Mouse (Mus musculus) T-helper 1 cell (primary cell): ENCODE measurements around the gene Fstl5.

Experiments used
- in situ Hi-C: fragments of 300-600 bp; cut with MboI, MseI; formaldehyde crosslinking; loops from one replicate; pipeline ENCODE4 v1.15.1; 2025; ENCODE audit warnings: high pct_unique_total_duplicates

Fstl5 gene

GRCm38 (mm10) chr3:76508811-76509210, 434.7 kb downstream of the Fstl5 start:
- in situ Hi-C loops = no loop called here

DNA sequence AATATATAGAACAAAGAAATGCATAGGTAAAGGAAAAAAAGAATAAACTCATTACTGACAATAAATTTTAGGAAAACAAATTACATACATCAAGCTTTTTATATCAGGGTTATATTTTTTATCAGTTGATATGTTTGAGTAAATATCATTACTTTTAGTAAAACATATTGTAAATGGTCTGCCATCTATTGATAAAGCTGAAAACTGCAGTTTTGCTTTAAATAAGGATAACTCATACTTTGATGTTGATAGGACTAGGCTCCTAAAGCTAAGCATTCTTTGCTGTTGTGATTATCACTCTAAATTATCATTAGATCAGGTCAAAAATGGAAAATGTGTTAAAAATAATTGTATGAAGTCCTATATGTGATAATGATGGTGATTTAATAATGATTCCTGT, 493.3 kb downstream of the Fstl5 start:
- in situ Hi-C loops = no loop called here

GRCm38 (mm10) chr3:76572478-76572877, 498.4 kb downstream of the Fstl5 start:
- in situ Hi-C loops = no loop called here

GRCm38 (mm10) chr3:76572920-76573541, 499.0 kb downstream of the Fstl5 start:
- in situ Hi-C loops = no loop called here

DNA sequence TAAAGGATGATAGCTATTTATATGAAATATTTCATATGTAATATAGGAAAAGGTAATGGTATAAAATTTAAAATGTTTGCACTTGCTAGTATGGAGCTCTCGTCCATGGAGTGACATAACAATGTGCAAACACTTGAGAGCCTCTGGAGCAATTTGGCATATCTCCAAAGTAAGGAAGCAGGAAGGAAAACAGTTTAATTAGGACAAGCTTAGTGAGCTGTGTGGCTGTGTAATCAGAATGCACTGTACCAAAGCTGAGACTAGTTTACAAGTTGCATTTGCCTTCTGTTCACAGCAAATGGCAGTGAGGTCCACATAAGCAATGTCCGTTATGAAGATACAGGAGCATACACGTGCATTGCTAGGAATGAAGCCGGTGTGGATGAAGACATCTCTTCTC, 519.1 kb downstream of the Fstl5 start:
- in situ Hi-C loops = no loop called here

DNA sequence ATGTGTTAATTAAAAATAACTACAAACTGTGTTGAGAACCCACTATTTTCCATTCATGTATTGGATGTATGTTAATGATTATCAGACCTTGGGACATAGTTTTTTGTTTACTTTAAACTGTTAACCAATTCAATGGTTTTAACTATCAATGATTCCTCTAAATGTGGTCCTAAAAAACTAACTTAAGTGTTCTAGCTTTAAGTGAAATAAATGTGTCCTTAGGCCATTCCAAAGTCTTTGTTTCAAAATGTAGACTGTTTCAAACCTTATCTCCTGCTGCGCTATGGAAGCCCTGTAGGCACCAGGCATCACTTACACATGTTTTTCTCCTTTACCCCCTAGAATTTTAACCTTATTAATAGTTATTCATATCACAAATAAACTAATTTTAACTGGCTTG, 546.0 kb downstream of the Fstl5 start:
- in situ Hi-C loops = no loop called here

DNA sequence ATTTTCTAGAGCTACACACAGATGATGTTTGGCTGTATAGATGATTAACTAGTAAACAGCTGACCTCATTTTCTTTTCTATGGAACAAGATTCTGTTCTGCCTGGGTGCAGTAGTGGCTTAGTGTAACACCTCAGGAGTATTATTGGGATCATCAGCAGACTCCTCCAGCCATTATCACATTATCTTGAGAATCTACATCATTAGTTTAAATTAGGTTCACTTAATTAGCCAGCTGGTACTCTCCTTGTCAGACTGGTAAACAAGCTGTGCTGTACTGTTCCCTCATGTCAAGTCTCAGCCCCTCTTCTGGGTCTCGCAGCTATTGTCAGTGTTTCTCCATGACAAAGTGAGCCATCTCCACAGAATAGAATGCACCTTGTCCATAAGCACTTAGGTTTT, 580.2 kb downstream of the Fstl5 start:
- in situ Hi-C loops = no loop called here

DNA sequence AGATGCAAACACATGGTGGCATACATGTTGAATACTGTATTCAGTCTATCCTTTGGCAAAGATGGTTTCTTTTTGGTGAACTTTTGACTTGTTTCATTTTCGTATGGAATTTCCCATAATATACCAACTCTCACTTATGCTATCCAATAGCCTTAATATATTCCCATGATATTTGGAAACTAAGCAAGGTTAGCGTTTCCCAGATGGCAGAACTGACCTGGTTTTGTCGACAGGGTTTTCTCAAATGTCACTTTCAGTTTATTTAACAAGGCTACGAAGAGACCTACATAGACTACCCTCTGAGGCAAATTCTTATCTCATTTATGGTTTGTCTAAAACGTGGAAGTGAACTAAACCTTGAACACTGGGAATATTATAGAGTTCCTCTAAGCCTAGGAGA, 596.8 kb downstream of the Fstl5 start:
- in situ Hi-C loops = no loop called here

DNA sequence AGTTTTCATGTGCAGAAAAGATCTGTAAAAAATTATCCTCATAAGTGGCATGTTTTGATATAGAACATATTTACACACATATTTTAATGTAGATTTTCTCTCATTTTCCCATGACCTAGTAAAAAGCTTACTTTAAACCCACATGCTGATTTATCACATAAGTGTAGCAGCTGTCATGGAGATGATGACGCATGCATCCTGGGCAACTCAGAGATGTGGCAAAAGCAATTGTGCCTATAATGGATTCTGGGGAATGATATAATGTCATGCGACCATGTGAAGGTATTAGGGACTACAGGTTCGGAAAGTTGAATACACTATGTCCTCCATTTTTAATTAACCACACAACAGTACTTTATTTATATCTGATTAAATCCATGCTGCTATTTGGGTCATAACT, 601.9 kb downstream of the Fstl5 start:
- in situ Hi-C loops = no loop called here

DNA sequence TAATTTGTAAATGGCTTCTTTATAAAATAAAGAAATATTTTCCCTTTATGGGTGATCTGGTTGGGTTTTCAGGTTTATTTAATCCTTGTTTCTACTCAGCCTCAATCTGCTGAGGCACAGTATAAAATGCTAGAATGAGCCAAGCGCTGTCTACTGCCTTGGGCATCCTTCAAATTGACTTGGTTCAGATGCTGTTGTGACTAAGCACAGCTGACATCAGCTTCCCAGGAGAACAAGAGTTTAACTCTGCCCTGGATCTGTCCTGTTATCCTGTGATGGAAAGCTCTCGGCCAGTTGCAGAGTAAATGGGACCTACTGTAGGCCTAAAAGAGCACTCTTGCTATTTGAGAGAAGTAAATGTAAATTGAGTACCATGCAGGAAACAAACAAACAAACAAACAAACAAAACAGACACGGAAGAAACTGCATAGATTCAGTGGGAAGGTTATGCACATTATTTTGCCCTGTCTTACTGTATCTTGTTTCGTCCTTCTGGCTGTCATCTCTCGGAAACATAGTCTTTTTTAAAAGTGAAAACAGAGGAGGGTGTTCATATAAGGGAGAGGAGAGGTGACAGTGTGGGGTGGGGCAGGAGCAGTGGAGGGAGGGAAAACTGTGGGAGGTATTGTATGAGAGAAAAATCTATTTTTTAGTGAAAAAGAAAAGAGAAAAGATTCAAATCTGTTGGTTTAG, 605.9 kb downstream of the Fstl5 start:
- in situ Hi-C loops = loop anchor here (10.0 kb wide), 1 partner anchor 475 kb away; no protein-coding TSS in a partner anchor

DNA sequence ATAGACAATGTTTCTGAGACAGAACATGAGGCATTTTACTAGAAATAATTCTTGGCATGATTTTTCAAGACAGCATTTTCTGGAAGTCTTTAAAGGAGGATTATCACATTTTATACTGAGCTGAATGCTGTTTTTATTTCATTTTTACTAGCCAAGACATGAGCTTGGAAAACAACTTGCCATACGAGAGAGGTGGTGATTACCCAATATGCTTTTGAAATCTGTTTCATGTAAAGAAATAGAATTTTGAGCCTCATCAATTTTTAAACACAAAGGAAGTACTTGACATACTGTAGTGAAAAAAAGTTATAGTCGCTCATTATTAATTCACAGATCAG, 606.4 kb downstream of the Fstl5 start:
- in situ Hi-C loops = loop anchor here (10.0 kb wide), 1 partner anchor 474 kb away; no protein-coding TSS in a partner anchor

- in situ Hi-C loops = no loop called here
These were observed 623.1 kb downstream of the Fstl5 start for GRCm38 (mm10) chr3:76697134-76697629.

GRCm38 (mm10) chr3:76739221-76739620, 665.2 kb downstream of the Fstl5 start:
- in situ Hi-C loops = no loop called here
